Mouse (Mus musculus) forebrain, embryonic 11.5 days (tissue): Measurements from ENCODE around the gene Adgb. TPM values are rescaled to one million over a fixed set of nuclear protein-coding genes. Genes with fewer than 3 reads are reported as not detected.

Experiments used
- ATAC-seq: fragments of 200-750 bp; cut with Nextera tagmentation; replicated peaks from 2 replicates; pipeline ENCODE4 v1.8.0; 2017; ENCODE audit warnings: moderate TSS enrichment; ENCODE audit not compliant: low FRiP score
- DNase-seq: peaks from one replicate; pipeline ENCODE4 v3.0.0-alpha.2; 2017; ENCODE audit warnings: low spot score
- H3K27ac ChIP-seq: fragments of 300-500 bp; sonication (generic); 2 replicates; pipeline ENCODE4 v1.5.1; 2014; ENCODE audit warnings: low read depth, low read length
- H3K27me3 ChIP-seq: fragments of 300-500 bp; sonication (generic); 2 replicates; pipeline ENCODE4 v1.6.1; 2014; ENCODE audit warnings: mild to moderate bottlenecking, low read length, mixed read lengths; ENCODE audit not compliant: control insufficient read depth, insufficient read depth
- H3K36me3 ChIP-seq: fragments of 300-500 bp; sonication (generic); 2 replicates; pipeline ENCODE4 v1.6.1; 2014; ENCODE audit warnings: mild to moderate bottlenecking, low read length, moderate library complexity, mixed read lengths; ENCODE audit not compliant: control insufficient read depth, insufficient read depth
- H3K4me1 ChIP-seq: fragments of 300-500 bp; sonication (generic); replicated peaks from 2 replicates; pipeline ENCODE4 v1.6.1; 2014; ENCODE audit warnings: low read length, mixed read lengths; ENCODE audit not compliant: control insufficient read depth, insufficient read depth
- H3K4me2 ChIP-seq: fragments of 300-500 bp; sonication (generic); 2 replicates; pipeline ENCODE4 v1.6.1; 2014; ENCODE audit warnings: low read depth, mild to moderate bottlenecking, low read length, moderate library complexity, mixed read lengths; ENCODE audit not compliant: severe bottlenecking
- H3K4me3 ChIP-seq: fragments of 300-500 bp; sonication (generic); 2 replicates; pipeline ENCODE4 v1.5.1; 2014; ENCODE audit warnings: low read depth, low read length
- H3K9ac ChIP-seq: fragments of 300-500 bp; sonication (generic); 2 replicates; pipeline ENCODE4 v1.6.1; 2014; ENCODE audit warnings: low read length
- H3K9me3 ChIP-seq: fragments of 300-500 bp; sonication (generic); 2 replicates; pipeline ENCODE4 v1.6.1; 2016; ENCODE audit warnings: low read length, mixed read lengths; ENCODE audit not compliant: control insufficient read depth
- WGBS: fragments of 180-500 bp; shearing (Covaris S2); extraction: QIAGEN DNeasy Blood & Tissue Kit; methylation state at CpG from one replicate; pipeline ENCODE4 v1.1.7; 2014; 5-methylcytosine and 5-hydroxymethylcytosine counted together
- polyA plus RNA-seq: library from polyadenylated mRNA; unstranded; fragments of >200 nt; fragmentation: Nextera tagmentation; extraction: Ambion mirVana; gene quantifications from 2 replicates; pipeline ENCODE4 v1.2.1, GENCODE M21; 2014

Adgb gene
- polyA plus RNA-seq, 1 experiment from 2014 or later, result 0.07 TPM

DNA sequence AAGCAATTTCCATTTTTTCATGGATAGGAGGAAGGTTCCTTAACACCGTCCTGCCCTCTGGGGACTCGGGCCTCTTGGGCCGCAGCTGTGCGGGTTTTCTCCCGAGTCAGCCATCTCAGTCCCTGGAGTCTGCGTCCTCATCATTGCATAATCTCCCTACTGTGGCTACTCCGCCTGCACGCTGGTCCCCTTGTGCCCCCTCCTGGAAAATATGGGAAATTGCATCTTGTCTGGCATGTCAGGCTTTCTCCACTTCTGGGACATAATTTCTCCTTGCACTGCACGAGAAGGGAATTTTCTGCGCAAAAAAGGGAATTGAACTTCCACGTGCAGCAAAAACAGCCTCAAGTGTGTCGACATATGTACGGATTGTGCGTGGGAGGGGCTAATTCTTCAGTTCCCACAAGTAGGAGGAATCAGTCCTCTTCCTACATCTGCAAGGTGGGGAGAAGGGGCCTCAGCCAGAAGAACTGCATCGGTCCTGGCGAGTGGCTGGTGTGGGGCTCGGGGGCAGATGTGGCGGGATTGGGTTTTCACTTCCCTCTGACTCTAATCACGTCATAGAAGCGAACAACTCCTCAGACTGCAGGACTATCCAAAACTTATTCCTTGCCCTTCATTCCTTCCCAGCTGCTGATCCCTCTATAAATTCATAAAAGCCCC lies 150.9 kb downstream of the Adgb start:
- Histone ChIP-seq H3K27ac (no peak overlapping the region), H3K9me3 (no peaks in the 10 kb centered on the region), H3K4me3 (no peak overlapping the region), H3K36me3 (no peaks in the 10 kb centered on the region), H3K27me3 (no peaks in the 10 kb centered on the region), H3K4me2 (peak overlapping the region; percentile 41; the same call in 1 of the 2 replicates), H3K4me1 (no peaks in the 10 kb centered on the region), H3K9ac (no peak overlapping the region)
- 11% methylated on average over 20 of the region's 20 CpGs for WGBS
- DNase-seq (peak; percentile 77), ATAC-seq (peak; percentile 96)

DNA sequence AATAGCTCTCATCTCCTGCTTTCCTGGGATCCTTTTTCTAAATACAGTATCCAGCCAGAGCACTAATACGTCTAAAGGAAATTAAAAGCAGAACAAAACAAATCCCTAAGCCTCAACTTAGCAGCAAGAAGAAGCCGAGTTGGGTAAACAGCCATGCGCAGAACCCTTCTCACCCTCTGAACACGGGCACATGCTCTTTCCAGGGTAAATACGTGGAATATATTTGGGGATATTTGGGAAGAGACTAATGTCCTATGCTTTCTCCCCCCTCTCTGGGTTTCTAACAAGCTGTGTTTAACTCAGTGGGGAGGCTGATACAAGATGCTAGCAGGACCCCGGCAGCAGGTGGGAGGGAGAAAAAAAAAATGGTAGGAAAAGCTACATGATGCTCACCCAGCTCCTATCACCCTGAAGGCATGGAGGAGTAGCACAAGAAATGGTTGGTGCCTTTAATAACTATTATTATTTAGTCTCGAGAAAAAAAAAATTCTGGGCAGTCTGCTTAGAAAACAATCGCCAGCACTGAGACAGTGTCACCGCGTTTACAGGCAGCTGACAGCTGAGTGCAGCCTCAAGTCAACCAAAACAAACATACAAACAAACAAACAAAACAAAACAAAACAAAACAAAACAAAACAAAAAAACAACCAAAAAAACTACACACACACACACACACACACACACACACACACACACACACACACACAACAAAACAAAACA lies 151.6 kb downstream of the Adgb start:
- H3K4me2 ChIP-seq, result peak overlapping the region; percentile 41; the same call in 1 of the 2 replicates
- no peak overlapping the region for H3K4me3 ChIP-seq
- peak; percentile 56 for ATAC-seq
- no peak for DNase-seq
- no peak overlapping the region for H3K27ac ChIP-seq
- no peaks in the 10 kb centered on the region for H3K27me3 ChIP-seq
- WGBS, result 39% methylated on average over 10 of the region's 10 CpGs
- H3K9me3 ChIP-seq, result no peaks in the 10 kb centered on the region
- no peaks in the 10 kb centered on the region for H3K36me3 ChIP-seq
- H3K9ac ChIP-seq, result no peak overlapping the region
- H3K4me1 ChIP-seq, result no peaks in the 10 kb centered on the region

DNA sequence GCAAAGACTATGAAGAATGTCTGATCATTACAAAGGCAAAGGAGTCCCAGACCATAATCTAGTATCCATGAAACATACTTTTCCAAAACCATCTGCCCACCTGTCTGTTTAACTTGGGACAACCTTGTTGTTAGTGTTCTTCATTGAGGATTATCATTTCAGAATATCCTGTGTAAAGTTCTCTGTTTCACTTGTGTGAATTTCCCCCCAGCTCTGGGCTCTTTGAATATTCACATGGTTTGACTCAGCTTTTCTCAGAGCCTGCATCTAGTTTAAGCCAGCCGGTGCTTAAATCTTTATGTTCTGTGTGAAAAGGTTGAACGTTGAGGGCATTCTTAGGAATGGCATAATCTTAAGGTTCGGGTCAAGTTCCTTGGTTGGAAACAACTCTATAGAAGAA lies 154.0 kb downstream of the Adgb start:
- ATAC-seq (no peak), DNase-seq (no peak)
- Histone ChIP-seq H3K9ac (no peak overlapping the region), H3K4me1 (no peaks in the 10 kb centered on the region), H3K27ac (no peak overlapping the region), H3K27me3 (no peaks in the 10 kb centered on the region), H3K36me3 (no peaks in the 10 kb centered on the region), H3K9me3 (no peaks in the 10 kb centered on the region), H3K4me3 (no peak overlapping the region), H3K4me2 (no peak overlapping the region)
- 79% methylated on average over 3 of the region's 3 CpGs for WGBS

DNA sequence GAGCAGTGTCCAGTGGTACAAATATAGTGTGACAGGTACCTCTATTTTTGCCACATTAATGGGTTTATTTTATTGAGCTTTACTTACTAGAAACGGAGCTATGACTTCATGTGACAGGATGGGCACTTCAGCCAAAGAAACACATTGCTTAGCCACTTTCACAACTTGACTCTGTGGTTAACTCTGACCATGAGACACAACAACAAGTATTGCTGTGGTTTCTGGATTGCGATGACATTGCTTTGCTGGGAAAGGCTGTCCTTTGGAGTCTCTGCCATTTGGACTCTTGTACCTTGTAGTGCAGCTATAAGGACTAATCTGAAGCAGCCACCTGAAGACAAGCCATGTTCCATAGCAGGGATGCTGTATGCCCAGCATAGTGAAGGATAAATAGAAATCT lies 156.5 kb downstream of the Adgb start:
- H3K27ac ChIP-seq, result no peak overlapping the region
- H3K36me3 ChIP-seq, result no peaks in the 10 kb centered on the region
- no peaks in the 10 kb centered on the region for H3K27me3 ChIP-seq
- WGBS, result 89% methylated on average over 2 of the region's 2 CpGs
- DNase-seq, result no peak
- no peak for ATAC-seq
- H3K4me1 ChIP-seq, result no peaks in the 10 kb centered on the region
- no peak overlapping the region for H3K4me3 ChIP-seq
- no peaks in the 10 kb centered on the region for H3K9me3 ChIP-seq
- no peak overlapping the region for H3K4me2 ChIP-seq
- no peak overlapping the region for H3K9ac ChIP-seq

DNA sequence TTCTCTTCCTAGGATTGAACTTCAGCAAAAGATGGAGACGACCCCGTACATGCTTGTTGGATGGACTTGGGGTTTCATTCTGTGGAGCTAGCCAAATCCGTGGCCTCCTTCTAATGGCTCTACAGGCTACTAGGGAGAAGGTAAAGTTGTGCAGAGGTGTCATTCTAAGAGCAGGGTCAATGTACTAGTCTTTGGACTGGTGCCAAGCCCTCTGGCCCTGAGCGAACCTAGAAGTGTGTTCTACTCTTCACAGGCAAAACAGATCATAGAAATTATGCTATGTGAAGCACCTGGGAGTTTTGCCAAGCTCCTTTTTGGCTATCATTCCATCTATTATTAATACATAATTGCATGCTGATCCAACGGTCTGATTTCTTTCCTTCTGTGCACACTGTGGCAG lies 157.6 kb downstream of the Adgb start:
- ATAC-seq (no peak), DNase-seq (no peak)
- Histone ChIP-seq H3K9me3 (no peaks in the 10 kb centered on the region), H3K9ac (no peak overlapping the region), H3K27me3 (no peaks in the 10 kb centered on the region), H3K4me2 (no peak overlapping the region), H3K4me3 (no peak overlapping the region), H3K4me1 (no peaks in the 10 kb centered on the region), H3K36me3 (no peaks in the 10 kb centered on the region), H3K27ac (no peak overlapping the region)
- 91% methylated on average over 5 of the region's 5 CpGs for WGBS

DNA sequence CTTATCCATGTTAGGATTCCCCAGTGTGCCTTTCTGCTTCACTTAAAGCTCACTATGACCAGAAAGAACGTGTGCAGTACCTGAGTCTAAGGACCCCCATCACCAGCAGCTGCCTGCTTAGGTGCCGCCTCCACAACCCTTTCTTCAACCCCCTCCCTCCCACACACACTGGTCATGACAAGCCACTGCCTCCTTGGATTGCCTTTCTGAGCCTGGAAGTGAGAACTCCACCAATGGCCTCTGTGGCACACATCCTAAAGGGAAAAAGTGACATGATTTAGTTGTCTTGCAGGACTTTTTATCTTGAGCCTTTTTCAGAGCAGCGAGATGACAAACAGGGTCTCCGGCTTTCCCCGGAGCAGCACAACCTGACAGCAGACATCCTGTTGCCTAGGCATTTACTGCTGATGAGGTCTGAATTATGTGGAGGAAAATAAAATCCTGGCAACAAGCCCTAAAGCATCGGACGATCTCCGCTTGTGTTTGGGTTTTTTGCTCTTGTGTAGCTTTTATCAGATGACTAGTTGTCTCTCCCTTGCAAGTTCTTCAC lies 162.2 kb downstream of the Adgb start:
- no peaks in the 10 kb centered on the region for H3K27me3 ChIP-seq
- H3K4me2 ChIP-seq, result no peak overlapping the region
- DNase-seq (no peak), ATAC-seq (no peak)
- H3K27ac ChIP-seq, result no peak overlapping the region
- no peaks in the 10 kb centered on the region for H3K9me3 ChIP-seq
- WGBS, result 88% methylated on average over 8 of the region's 8 CpGs
- no peaks in the 10 kb centered on the region for H3K4me1 ChIP-seq
- no peak overlapping the region for H3K9ac ChIP-seq
- no peaks in the 10 kb centered on the region for H3K36me3 ChIP-seq
- no peak overlapping the region for H3K4me3 ChIP-seq

DNA sequence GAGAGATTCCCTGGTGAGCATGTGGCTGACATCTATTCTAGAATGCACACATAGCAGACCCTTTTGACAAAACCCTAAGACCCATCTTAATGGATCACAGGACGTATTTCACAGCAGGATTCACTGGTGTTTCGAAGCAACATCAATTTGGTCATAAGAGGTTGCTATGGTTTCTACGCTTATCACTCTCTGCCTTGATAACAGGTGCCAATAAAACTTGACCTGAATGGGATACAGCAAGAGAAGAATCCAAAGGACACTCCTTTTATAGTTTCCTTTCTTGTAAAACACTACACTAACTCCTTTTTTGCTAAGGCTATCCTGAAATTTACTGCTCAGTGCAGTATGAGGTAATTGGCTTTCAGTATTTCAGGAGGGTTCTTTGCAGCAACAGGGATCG lies 163.1 kb downstream of the Adgb start:
- Histone ChIP-seq H3K4me2 (no peak overlapping the region), H3K4me3 (no peak overlapping the region), H3K27ac (no peak overlapping the region), H3K9ac (no peak overlapping the region), H3K36me3 (no peaks in the 10 kb centered on the region), H3K27me3 (no peaks in the 10 kb centered on the region), H3K4me1 (no peaks in the 10 kb centered on the region), H3K9me3 (no peaks in the 10 kb centered on the region)
- WGBS, result 74% methylated on average over 4 of the region's 4 CpGs
- DNase-seq, result no peak
- ATAC-seq, result no peak

DNA sequence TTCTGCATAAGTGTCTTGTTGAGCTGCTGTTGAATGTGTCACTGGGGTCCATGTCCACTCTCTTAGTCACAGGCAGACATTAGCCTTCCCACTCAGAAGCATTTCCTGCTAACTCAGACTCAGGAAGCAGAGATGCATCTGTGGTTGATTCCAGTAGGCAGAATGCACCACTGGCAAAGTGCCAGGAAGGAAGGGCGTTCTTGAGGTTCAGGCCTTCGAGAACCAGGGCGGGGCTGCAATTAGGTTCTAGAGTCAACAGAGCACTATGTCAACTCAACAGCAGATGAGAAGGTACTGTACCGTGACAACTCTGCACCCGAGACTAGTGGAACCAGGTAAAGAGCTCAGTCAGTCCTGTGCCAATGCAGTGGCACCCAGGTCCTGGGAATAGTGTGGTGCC lies 164.7 kb downstream of the Adgb start:
- Histone ChIP-seq H3K4me1 (no peaks in the 10 kb centered on the region), H3K9me3 (no peaks in the 10 kb centered on the region), H3K36me3 (no peaks in the 10 kb centered on the region), H3K9ac (no peak overlapping the region), H3K27me3 (no peaks in the 10 kb centered on the region), H3K4me3 (no peak overlapping the region), H3K4me2 (no peak overlapping the region), H3K27ac (no peak overlapping the region)
- no peak for ATAC-seq
- DNase-seq, result no peak
- 91% methylated on average over 5 of the region's 5 CpGs for WGBS
